Mouse (Mus musculus) retina, postnatal 1 day (tissue): ENCODE measurements around the gene Fndc3b.

ENCODE experiments used
- DNase-seq: peaks from one replicate; pipeline ENCODE4 v3.0.0-alpha.2; 2012

Fndc3b gene

GRCm38 (mm10) chr3:27616421-27617236, 94.5 kb downstream of the Fndc3b start:
- no peak for DNase-seq

GRCm38 (mm10) chr3:27615479-27615878, 95.6 kb downstream of the Fndc3b start:
- DNase-seq, result peak; percentile 58

- no peak for DNase-seq
Measured at GRCm38 (mm10) chr3:27613828-27614227, 97.3 kb downstream of the Fndc3b start.

GRCm38 (mm10) chr3:27613011-27613410, 98.1 kb downstream of the Fndc3b start:
- DNase-seq, result no peak

GRCm38 (mm10) chr3:27611986-27612385, 99.1 kb downstream of the Fndc3b start:
- DNase-seq, result no peak

GRCm38 (mm10) chr3:27610547-27610946, 100.6 kb downstream of the Fndc3b start:
- no peak for DNase-seq

GRCm38 (mm10) chr3:27610089-27610488, 101.0 kb downstream of the Fndc3b start:
- DNase-seq, result no peak

GRCm38 (mm10) chr3:27607796-27608151, 103.3 kb downstream of the Fndc3b start:
- DNase-seq, result no peak

- DNase-seq, result no peak
Measured at GRCm38 (mm10) chr3:27607081-27607795, 103.9 kb downstream of the Fndc3b start.

- DNase-seq, result no peak
Measured at GRCm38 (mm10) chr3:27606626-27607025, 104.5 kb downstream of the Fndc3b start.

- no peak for DNase-seq
Measured at GRCm38 (mm10) chr3:27605613-27606012, 105.5 kb downstream of the Fndc3b start.

GRCm38 (mm10) chr3:27605081-27605480, 106.0 kb downstream of the Fndc3b start:
- no peak for DNase-seq

GRCm38 (mm10) chr3:27604629-27605028, 106.5 kb downstream of the Fndc3b start:
- no peak for DNase-seq

GRCm38 (mm10) chr3:27603905-27604620, 107.0 kb downstream of the Fndc3b start:
- no peak for DNase-seq

- DNase-seq, result no peak
Measured at GRCm38 (mm10) chr3:27600645-27601044, 110.5 kb downstream of the Fndc3b start.

- DNase-seq, result peak; percentile 57
Measured at GRCm38 (mm10) chr3:27600197-27600596, 110.9 kb downstream of the Fndc3b start.

- no peak for DNase-seq
Measured at GRCm38 (mm10) chr3:27598437-27599382, 112.4 kb downstream of the Fndc3b start.

GRCm38 (mm10) chr3:27593485-27594138, 117.5 kb downstream of the Fndc3b start:
- DNase-seq, result no peak

GRCm38 (mm10) chr3:27592728-27593484, 118.2 kb downstream of the Fndc3b start:
- no peak for DNase-seq

- no peak for DNase-seq
Measured at GRCm38 (mm10) chr3:27590823-27591222, 120.3 kb downstream of the Fndc3b start.

- no peak for DNase-seq
Measured at GRCm38 (mm10) chr3:27589305-27589704, 121.8 kb downstream of the Fndc3b start.
